ENCODE assay signal across 8 mouse cellular contexts in the genomic region with DNA sequence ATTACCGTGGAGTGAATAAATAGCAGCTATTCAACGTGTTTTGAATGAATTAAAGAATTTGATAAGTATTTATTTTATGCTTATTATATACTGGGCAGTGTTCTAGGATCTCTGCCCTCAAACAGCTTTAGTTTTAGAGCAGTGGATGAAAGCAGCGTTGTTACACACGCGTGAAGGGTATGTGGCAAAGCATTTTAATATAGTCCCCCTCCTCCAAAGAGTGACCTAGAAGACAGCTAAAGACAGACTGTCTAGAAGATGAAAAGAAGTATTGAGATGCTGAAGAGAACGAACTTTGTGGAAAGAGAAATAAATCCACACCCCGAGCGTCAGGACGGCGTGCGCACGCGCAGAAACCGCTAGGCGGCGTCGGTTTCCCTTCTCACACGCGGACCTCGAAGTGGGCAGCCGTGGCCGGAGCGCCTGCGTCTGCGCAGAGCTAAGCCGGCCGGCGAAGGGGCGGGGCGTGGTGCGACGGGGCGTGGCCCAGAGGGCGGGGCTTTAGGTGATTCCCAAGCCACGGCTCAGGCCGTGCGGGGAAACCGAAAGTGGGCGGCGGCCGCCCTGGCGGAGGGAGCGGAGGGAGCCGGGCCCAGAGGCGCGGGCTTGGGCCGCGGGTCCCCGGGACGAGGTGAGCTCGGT. TPM values are rescaled to one million over a fixed set of nuclear protein-coding genes. Genes with fewer than 3 reads are reported as not detected.
DNase-seq lines count a peak whose midpoint lies in the region; ATAC-seq and TF ChIP-seq lines count a peak whose summit lies in the region.

No protein-coding gene starts in this region.

- no peaks in the 10 kb centered on the region for H3K36me3 ChIP-seq in heart, embryonic 10.5 days
- no peaks in the 10 kb centered on the region for H3K36me3 ChIP-seq in kidney, embryonic 15.5 days
- H3K36me3 ChIP-seq in liver, adult 2 months (ENCODE audit: control insufficient read depth, insufficient read depth, low read length): no peaks in the 10 kb centered on the region
- no peaks in the 10 kb centered on the region for H3K36me3 ChIP-seq in myocyte (ENCODE audit: control insufficient read depth, insufficient read depth)
- H3K36me3 ChIP-seq in splenic B cell, adult 2 months (ENCODE audit: control insufficient read depth, insufficient read depth, low read length, poor library complexity, severe bottlenecking): no peaks in the 10 kb centered on the region

- peaks cover 12% of the 10 kb centered on the region for H3K79me2 ChIP-seq in liver, adult 2 months (ENCODE audit: control insufficient read depth, insufficient read depth, low read length)
- peaks cover 4% of the 10 kb centered on the region for H3K79me2 ChIP-seq in myocyte (ENCODE audit: control insufficient read depth, insufficient read depth)

- TF ChIP-seq CTCF in bone marrow macrophage, adult 2 months (IDR thresholded peaks at IDR 0.05; ENCODE audit: low read depth, low read length): peak; percentile 31; the same call in 1 of the 2 replicates
- TF ChIP-seq CTCF in embryonic fibroblast, embryonic 13.5 days (IDR thresholded peaks at IDR 0.05; ENCODE audit: borderline replicate concordance, insufficient read depth, low read length): peak; percentile 75
- TF ChIP-seq CTCF in liver, adult 2 months (IDR thresholded peaks at IDR 0.05; ENCODE audit: low read depth, low read length): peak; percentile 85

- 3% methylated on average over 51 of the region's 51 CpGs for WGBS in heart, embryonic 10.5 days
- WGBS in kidney, embryonic 15.5 days: 3% methylated on average over 35 of the region's 51 CpGs
- WGBS in liver, adult 2 months: 1% methylated on average over 51 of the region's 51 CpGs

- H3K4me2 ChIP-seq in kidney, embryonic 15.5 days: peak overlapping the region; percentile 78
- H3K4me2 ChIP-seq in myocyte (ENCODE audit: low read depth): peak overlapping the region; percentile 91

- peak overlapping the region; percentile 98 for H3K4me3 ChIP-seq in bone marrow macrophage, adult 2 months (ENCODE audit: insufficient read depth, low read length)
- peak overlapping the region; percentile 89 for H3K4me3 ChIP-seq in embryonic fibroblast, embryonic 13.5 days (ENCODE audit: insufficient read depth, low read length)
- peak overlapping the region; percentile 92 for H3K4me3 ChIP-seq in heart, embryonic 10.5 days
- H3K4me3 ChIP-seq in kidney, embryonic 15.5 days (replicated peaks): peak overlapping the region; percentile 76
- peak overlapping the region; percentile 96 for H3K4me3 ChIP-seq in liver, adult 2 months (ENCODE audit: insufficient read depth, low read depth, low read length)
- H3K4me3 ChIP-seq in myocyte: peak overlapping the region; percentile 30

- DNase-seq in A20 (ENCODE audit: low read depth, low spot score): peak; percentile 89
- peak; percentile 98 for DNase-seq in heart, embryonic 10.5 days (ENCODE audit: low spot score)
- peak; percentile 78 for DNase-seq in liver, adult 2 months (ENCODE audit: extremely low read depth, low read depth, low spot score)
- DNase-seq in splenic B cell, adult 2 months (ENCODE audit: low read depth, low spot score): peak; percentile 93

- H3ac ChIP-seq in myocyte (ENCODE audit: control insufficient read depth, insufficient read length): peak overlapping the region; percentile 93

- TF ChIP-seq POLR2A in bone marrow macrophage, adult 2 months (IDR thresholded peaks at IDR 0.05; ENCODE audit: borderline replicate concordance, low read depth, low read length): no peak
- peak; percentile 55 for TF ChIP-seq POLR2A in embryonic fibroblast, embryonic 13.5 days (IDR thresholded peaks at IDR 0.05; ENCODE audit: low read depth, low read length)
- peak; percentile 73 for TF ChIP-seq POLR2A in liver, adult 2 months (IDR thresholded peaks at IDR 0.05; ENCODE audit: extremely low read depth, insufficient read depth, low read length)
- peak; percentile 50 for TF ChIP-seq POLR2A in myocyte (IDR thresholded peaks at IDR 0.05; ENCODE audit: insufficient read length, low read depth)

- peak; percentile 99 for ATAC-seq in kidney, embryonic 15.5 days (replicated peaks; ENCODE audit: low FRiP score)

- H3K9me3 ChIP-seq in heart, embryonic 10.5 days: no peaks in the 10 kb centered on the region
- no peaks in the 10 kb centered on the region for H3K9me3 ChIP-seq in kidney, embryonic 15.5 days (replicated peaks)

- H3K27me3 ChIP-seq in heart, embryonic 10.5 days (ENCODE audit: insufficient read depth, poor library complexity, severe bottlenecking): peaks cover 9% of the 10 kb centered on the region; the same call in 1 of the 2 replicates
- H3K27me3 ChIP-seq in kidney, embryonic 15.5 days: peaks cover 27% of the 10 kb centered on the region; the same call in 1 of the 2 replicates
- H3K27me3 ChIP-seq in liver, adult 2 months (ENCODE audit: control insufficient read depth, insufficient read depth, low read length): no peaks in the 10 kb centered on the region
- no peaks in the 10 kb centered on the region for H3K27me3 ChIP-seq in myocyte (ENCODE audit: control insufficient read depth, insufficient read depth, insufficient read length)
- no peaks in the 10 kb centered on the region for H3K27me3 ChIP-seq in splenic B cell, adult 2 months (ENCODE audit: control insufficient read depth, insufficient read depth, low read length, poor library complexity, severe bottlenecking)

- H3K4me1 ChIP-seq in bone marrow macrophage, adult 2 months (ENCODE audit: control insufficient read depth, insufficient read depth, low read length): peaks cover 19% of the 10 kb centered on the region
- peaks cover under 1% of the 10 kb centered on the region for H3K4me1 ChIP-seq in embryonic fibroblast, embryonic 13.5 days (ENCODE audit: control insufficient read depth, insufficient read depth, low read length)
- H3K4me1 ChIP-seq in heart, embryonic 10.5 days: peaks cover 39% of the 10 kb centered on the region
- peaks cover 34% of the 10 kb centered on the region for H3K4me1 ChIP-seq in kidney, embryonic 15.5 days
- peaks cover 31% of the 10 kb centered on the region for H3K4me1 ChIP-seq in liver, adult 2 months (ENCODE audit: control insufficient read depth, insufficient read depth, low read length)

- peak overlapping the region; percentile 52 for H3K27ac ChIP-seq in bone marrow macrophage, adult 2 months (ENCODE audit: insufficient read depth, low read depth, low read length)
- 0 out of 2 replicates have a peak overlapping the region, but pooled peaks have one; percentile 41 for H3K27ac ChIP-seq in embryonic fibroblast, embryonic 13.5 days (ENCODE audit: insufficient read depth, low read length)
- H3K27ac ChIP-seq in heart, embryonic 10.5 days: peak overlapping the region; percentile 91
- H3K27ac ChIP-seq in kidney, embryonic 15.5 days: peak overlapping the region; percentile 71
- H3K27ac ChIP-seq in liver, adult 2 months (replicated peaks; ENCODE audit: insufficient read depth, low read depth, low read length): peak overlapping the region; percentile 53

- peak overlapping the region; percentile 67 for H3K9ac ChIP-seq in kidney, embryonic 15.5 days
- H3K9ac ChIP-seq in liver, adult 2 months (ENCODE audit: low read depth, low read length): peak overlapping the region; percentile 91

TF ChIP-seq in myocyte, 11 proteins besides CTCF, POLR2A, EP300 and RAD21:
- TF ChIP-seq TCF12 (IDR thresholded peaks at IDR 0.05; ENCODE audit: insufficient read depth, poor library complexity, severe bottlenecking) (no peak), MYOG (IDR thresholded peaks at IDR 0.05; ENCODE audit: control insufficient read depth in 1 of 3, insufficient read depth in 1 of 3, insufficient read length in 2 of 3, low read depth in 2 of 3) (peak in 1 of 3 experiments; percentile 50), E2F4 (IDR thresholded peaks at IDR 0.05; ENCODE audit: insufficient read depth) (no peak), USF1 (IDR thresholded peaks at IDR 0.05; ENCODE audit: low read depth) (no peak), SRF (IDR thresholded peaks at IDR 0.05; ENCODE audit: control insufficient read depth, insufficient read length, low read depth) (no peak), POLR2AphosphoS2 (IDR thresholded peaks at IDR 0.05; ENCODE audit: insufficient read length, low read depth) (no peak), MAX (IDR thresholded peaks at IDR 0.05; ENCODE audit: low read depth) (no peak)

RNA-seq across cellular contexts. Expression of gene Tdrd7, which starts 6.8 kb away (rescaled TPM):
- polyA plus RNA-seq in bone marrow macrophage, adult 2 months (2012; ENCODE audit: insufficient read depth, insufficient read length, missing spikeins): 44.1 and 52.8 TPM in 2 replicates
- 22.0 and 25.6 TPM in 2 replicates for polyA plus RNA-seq in embryonic fibroblast, embryonic 13.5 days (2011; ENCODE audit: insufficient read length, low read depth, missing spikeins)
- 15.0 and 15.1 TPM in 2 replicates for polyA plus RNA-seq in heart, embryonic 10.5 days (2016; fragmentation: Nextera tagmentation; extraction: Ambion mirVana)
- polyA plus RNA-seq in kidney, embryonic 15.5 days (2015; fragmentation: Nextera tagmentation; extraction: Ambion mirVana): 17.7 and 19.3 TPM in 2 replicates
- total RNA-seq in liver, adult 2 months (2014; rRNA removed): 27.0 and 27.8 TPM in 2 replicates
- 10.9 and 11.3 TPM in 2 replicates for polyA plus RNA-seq in liver, adult 2 months (2012; rRNA removed)
- polyA plus RNA-seq in myocyte (2012; fragmentation: generic; extraction: Trizol): 12.0 TPM

Comparison
In these comparisons a context has a peak if more than half of its experiments do, and no peak if none do; other contexts are left out.
1. Peak in every context shown above with its lines: DNase-seq, ATAC-seq, H3K4me3 ChIP-seq and H3K27ac ChIP-seq.
2. H3K27ac ChIP-seq: peak in every context shown above with its lines; median percentile 91 in heart, embryonic 10.5 days; 71 in kidney, embryonic 15.5 days; 53 in liver, adult 2 months; 52 in bone marrow macrophage, adult 2 months; 41 in embryonic fibroblast, embryonic 13.5 days.
3. H3K4me3 ChIP-seq: peak in every context shown above with its lines; median percentile 98 in bone marrow macrophage, adult 2 months; 96 in liver, adult 2 months; 92 in heart, embryonic 10.5 days; 89 in embryonic fibroblast, embryonic 13.5 days; 76 in kidney, embryonic 15.5 days; 30 in myocyte.
4. CTCF ChIP-seq: peak in every context shown above with its lines; median percentile 85 in liver, adult 2 months; 75 in embryonic fibroblast, embryonic 13.5 days; 31 in bone marrow macrophage, adult 2 months.